In genomic region chr11:85644748-85645060, GRCm38 (mm10) we compare ENCODE assay signal across 12 mouse cellular contexts.
DNase-seq lines count a peak whose midpoint lies in the region; ATAC-seq and TF ChIP-seq lines count a peak whose summit lies in the region.
"Had no signal": no experiment of that assay in that cellular context is flagged by ENCODE, and none has a peak within 500 bp of the region (broad histone marks: within the 10 kb centered on the region; RNA-seq: fewer than 3 reads in every experiment).

No protein-coding gene starts in this region.

- TF ChIP-seq CTCF in intestine, postnatal 0 days (IDR thresholded peaks at IDR 0.05; ENCODE audit: low read depth): no peak

- no peak for DNase-seq in kidney, adult 8-10 months
- DNase-seq in natural killer cell, adult 2 months (ENCODE audit: low spot score in 2 of 2): peak; percentile 16 to 29
- DNase-seq in gastrocnemius, adult 18-20 months (ENCODE audit: low spot score): no peak
- DNase-seq in adrenal gland, adult (ENCODE audit: inconsistent age in 2 of 2, low spot score in 1 of 2): no peak
- DNase-seq: adrenal gland, postnatal 10 days; cerebellum, adult 18-20 months; thymus, postnatal 4 days had no signal

- H3K36me3 ChIP-seq in kidney, embryonic 16.5 days (ENCODE audit: insufficient read depth, low read length): no peaks in the 10 kb centered on the region
- H3K36me3 ChIP-seq in embryonic facial prominence, embryonic 12.5 days: no peaks in the 10 kb centered on the region
- H3K36me3 ChIP-seq in intestine, postnatal 0 days (ENCODE audit: control insufficient read depth, insufficient read depth): no peaks in the 10 kb centered on the region
- H3K36me3 ChIP-seq: forebrain, embryonic 12.5 days; midbrain, embryonic 13.5 days had no signal

- no peak overlapping the region for H3K4me3 ChIP-seq in kidney, embryonic 16.5 days (ENCODE audit: low read length)
- H3K4me3 ChIP-seq in embryonic facial prominence, embryonic 12.5 days: no peak overlapping the region
- H3K4me3 ChIP-seq in intestine, postnatal 0 days (ENCODE audit: low read depth, low read length): no peak overlapping the region
- H3K4me3 ChIP-seq: forebrain, embryonic 12.5 days; midbrain, embryonic 13.5 days had no signal

- no peak for ATAC-seq in kidney, embryonic 16.5 days (ENCODE audit: low FRiP score, low TSS enrichment)
- ATAC-seq in embryonic facial prominence, embryonic 12.5 days (ENCODE audit: insufficient number of reproducible peaks, insufficient read depth, low FRiP score, low TSS enrichment): no peak
- ATAC-seq in intestine, postnatal 0 days: 0 out of 2 replicates have a peak, but pooled peaks have one; percentile 36
- ATAC-seq: midbrain, embryonic 13.5 days had no signal

- no peaks in the 10 kb centered on the region for H3K9me3 ChIP-seq in kidney, embryonic 16.5 days (ENCODE audit: low read length)
- no peaks in the 10 kb centered on the region for H3K9me3 ChIP-seq in embryonic facial prominence, embryonic 12.5 days
- H3K9me3 ChIP-seq in intestine, postnatal 0 days (ENCODE audit: control insufficient read depth): no peaks in the 10 kb centered on the region
- H3K9me3 ChIP-seq: forebrain, embryonic 12.5 days; midbrain, embryonic 13.5 days had no signal

- H3K9ac ChIP-seq in kidney, embryonic 16.5 days (replicated peaks; ENCODE audit: low read length): no peak overlapping the region
- H3K9ac ChIP-seq in embryonic facial prominence, embryonic 12.5 days: no peak overlapping the region
- no peak overlapping the region for H3K9ac ChIP-seq in intestine, postnatal 0 days (ENCODE audit: low read depth, low read length)
- H3K9ac ChIP-seq: forebrain, embryonic 12.5 days; midbrain, embryonic 13.5 days had no signal

- H3K4me1 ChIP-seq in kidney, embryonic 16.5 days (ENCODE audit: insufficient read depth, low read length): peaks cover 45% of the 10 kb centered on the region
- peaks cover 48% of the 10 kb centered on the region for H3K4me1 ChIP-seq in embryonic facial prominence, embryonic 12.5 days
- no peaks in the 10 kb centered on the region for H3K4me1 ChIP-seq in intestine, postnatal 0 days (replicated peaks; ENCODE audit: control insufficient read depth, insufficient read depth, low read length)

- H3K4me2 ChIP-seq in kidney, embryonic 16.5 days (replicated peaks; ENCODE audit: low read depth, low read length): no peak overlapping the region
- 0 out of 2 replicates have a peak overlapping the region, but pooled peaks have one; percentile 5 for H3K4me2 ChIP-seq in embryonic facial prominence, embryonic 12.5 days (replicated peaks)
- H3K4me2 ChIP-seq in intestine, postnatal 0 days (replicated peaks; ENCODE audit: low read depth): no peak overlapping the region
- H3K4me2 ChIP-seq: forebrain, embryonic 12.5 days; midbrain, embryonic 13.5 days had no signal

- 65% methylated on average over 6 of the region's 6 CpGs for WGBS in kidney, embryonic 16.5 days
- 77% methylated on average over 6 of the region's 6 CpGs for WGBS in embryonic facial prominence, embryonic 12.5 days
- 72% methylated on average over 6 of the region's 6 CpGs for WGBS in intestine, postnatal 0 days

- H3K27me3 ChIP-seq in kidney, embryonic 16.5 days (ENCODE audit: insufficient read depth, low read length): peaks cover 23% of the 10 kb centered on the region
- H3K27me3 ChIP-seq in embryonic facial prominence, embryonic 12.5 days: no peaks in the 10 kb centered on the region
- H3K27me3 ChIP-seq in intestine, postnatal 0 days (replicated peaks; ENCODE audit: control insufficient read depth, insufficient read depth, low read length): no peaks in the 10 kb centered on the region
- H3K27me3 ChIP-seq: midbrain, embryonic 13.5 days had no signal

- peak overlapping the region; percentile 9; the same call in 1 of the 2 replicates for H3K27ac ChIP-seq in kidney, embryonic 16.5 days (ENCODE audit: low read length)
- peak overlapping the region; percentile 67 for H3K27ac ChIP-seq in embryonic facial prominence, embryonic 12.5 days
- no peak overlapping the region for H3K27ac ChIP-seq in intestine, postnatal 0 days (ENCODE audit: low read depth, low read length)
- H3K27ac ChIP-seq: forebrain, embryonic 12.5 days; midbrain, embryonic 13.5 days had no signal

Comparison
In these comparisons a context has a peak if more than half of its experiments do, and no peak if none do; other contexts are left out.
1. DNase-seq: peak in natural killer cell, adult 2 months (2 of 2); none in kidney, adult 8-10 months (0 of 2), gastrocnemius, adult 18-20 months (single experiment) and adrenal gland, adult (0 of 2).